Mouse (Mus musculus): ENCODE measurements around the gene Hoxd9.

The Hoxd9 gene

DNA sequence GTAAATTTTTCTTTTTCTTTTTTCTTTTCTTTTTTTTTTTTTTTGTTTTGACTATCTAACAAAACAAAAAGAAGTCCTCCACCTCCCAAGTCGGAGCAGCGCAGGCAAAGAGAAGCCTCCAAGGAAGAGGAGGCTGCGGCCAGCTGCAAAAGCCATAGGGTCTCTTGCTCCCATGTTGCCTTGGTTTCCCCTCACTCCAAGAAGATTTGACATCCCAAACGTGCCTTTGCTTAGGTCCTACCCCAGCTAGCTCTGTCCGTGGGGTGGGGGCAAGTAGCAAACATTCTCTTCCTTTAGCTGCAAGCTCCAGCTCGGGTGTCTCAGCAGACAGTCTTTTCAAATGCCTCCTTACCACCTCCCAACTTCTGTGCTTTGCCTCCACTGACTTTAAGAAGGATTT is 36.2 kb downstream of the Hoxd9 start:
- peak; percentile 66 for DNase-seq (ENCODE audit: extremely low spot score)

DNA sequence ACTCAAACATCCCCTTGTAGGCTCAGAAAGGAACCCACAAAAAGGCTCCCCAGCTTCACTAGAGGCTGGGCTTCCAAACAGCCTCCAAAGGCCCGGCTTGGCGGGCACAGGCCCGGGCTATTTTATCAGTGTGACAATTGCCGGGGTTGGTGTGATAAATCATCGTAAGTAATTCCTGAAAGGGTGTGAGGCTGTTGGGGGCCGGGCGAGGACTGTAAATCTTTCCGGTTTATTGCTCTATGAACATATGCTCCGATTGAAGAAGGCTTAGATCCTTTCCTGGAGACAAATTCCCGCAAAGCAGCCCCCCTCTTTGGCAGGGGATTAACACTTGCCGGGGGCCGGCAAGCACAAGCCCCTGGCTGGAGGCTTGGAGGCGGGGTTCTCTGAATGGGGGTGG is 36.9 kb downstream of the Hoxd9 start:
- peak; percentile 79 for DNase-seq (ENCODE audit: extremely low spot score)

DNA sequence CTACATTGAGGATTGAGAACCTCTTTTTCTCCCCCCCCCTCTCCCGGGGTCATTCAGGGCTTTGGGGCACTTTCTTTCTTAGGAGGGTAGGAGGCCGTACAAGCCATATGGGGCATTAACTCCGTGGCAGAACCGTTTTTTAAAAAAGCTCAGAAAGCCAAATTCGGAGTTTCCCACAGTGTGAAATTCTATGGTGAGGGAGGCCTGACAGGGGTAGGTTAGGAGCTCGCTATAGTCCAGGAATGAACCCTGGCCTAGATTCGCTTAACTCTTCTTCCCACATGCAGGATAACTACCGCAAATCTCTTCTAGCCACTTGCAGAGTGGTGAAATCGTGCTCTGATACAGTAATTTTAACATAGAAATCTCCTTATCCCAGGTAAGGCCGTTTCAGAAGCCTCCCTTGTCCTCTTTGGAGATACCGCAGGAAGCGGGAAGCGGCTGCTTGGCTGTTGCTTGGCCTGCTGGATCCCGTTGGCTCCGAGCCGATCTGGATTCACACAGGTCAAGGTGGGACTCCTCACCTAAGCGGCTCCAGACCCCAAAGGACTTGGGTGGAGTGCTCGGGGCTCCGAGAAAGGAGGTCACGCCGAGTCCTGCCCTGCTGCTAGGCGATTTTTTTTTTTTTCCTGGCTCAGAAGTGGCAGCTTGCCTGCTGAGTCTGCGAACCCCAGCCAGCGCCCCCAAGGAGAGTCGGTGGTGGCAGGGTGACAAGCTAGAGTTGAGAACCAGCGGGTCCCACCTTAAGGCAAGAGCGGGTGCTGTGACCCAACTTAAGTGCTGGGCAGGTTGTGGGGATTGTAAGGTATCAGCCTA is 37.7 kb downstream of the Hoxd9 start:
- DNase-seq (ENCODE audit: extremely low spot score) = no peak

DNA sequence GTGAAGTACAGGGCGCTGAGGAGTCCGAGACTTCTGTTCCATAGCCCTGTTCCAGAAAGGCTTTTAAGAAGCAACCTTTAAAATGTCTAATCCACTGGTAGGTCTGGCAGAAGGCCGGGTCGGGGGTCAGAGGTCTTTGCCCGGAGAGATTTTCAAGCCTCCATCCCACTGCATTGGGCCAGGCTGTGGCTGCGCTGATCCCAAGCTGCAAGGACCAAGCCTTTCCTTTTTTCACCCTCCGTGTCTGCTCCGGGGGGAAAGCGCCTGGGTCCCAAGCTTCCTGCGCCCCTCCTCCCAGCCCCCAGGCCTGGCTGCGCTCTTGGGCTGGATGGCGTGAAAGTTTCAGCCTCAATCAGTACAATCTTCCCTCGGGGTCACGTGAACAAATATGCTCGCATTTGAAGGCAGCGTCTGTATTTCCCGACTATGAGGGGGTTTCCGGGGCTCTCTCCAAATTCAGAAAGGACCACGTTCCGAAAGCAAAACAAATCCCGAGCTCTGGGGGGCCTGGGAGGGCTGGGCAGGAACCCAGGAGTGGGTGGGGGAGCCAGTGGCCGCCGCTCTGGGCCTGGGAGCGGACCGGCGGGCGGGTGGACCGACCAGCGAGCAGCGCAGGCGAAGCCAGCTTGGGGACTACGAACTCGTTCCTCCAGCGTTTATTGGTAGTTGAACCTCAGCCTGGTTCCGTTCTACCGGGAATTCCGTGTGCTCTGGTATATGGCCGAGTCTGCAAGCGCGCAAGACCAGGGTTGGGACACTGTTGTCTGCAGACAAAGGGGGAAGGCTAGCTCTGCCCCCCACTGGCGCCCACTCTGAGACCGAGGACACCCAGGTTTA is 38.5 kb downstream of the Hoxd9 start:
- peak; percentile 81 for DNase-seq (ENCODE audit: extremely low spot score)

DNA sequence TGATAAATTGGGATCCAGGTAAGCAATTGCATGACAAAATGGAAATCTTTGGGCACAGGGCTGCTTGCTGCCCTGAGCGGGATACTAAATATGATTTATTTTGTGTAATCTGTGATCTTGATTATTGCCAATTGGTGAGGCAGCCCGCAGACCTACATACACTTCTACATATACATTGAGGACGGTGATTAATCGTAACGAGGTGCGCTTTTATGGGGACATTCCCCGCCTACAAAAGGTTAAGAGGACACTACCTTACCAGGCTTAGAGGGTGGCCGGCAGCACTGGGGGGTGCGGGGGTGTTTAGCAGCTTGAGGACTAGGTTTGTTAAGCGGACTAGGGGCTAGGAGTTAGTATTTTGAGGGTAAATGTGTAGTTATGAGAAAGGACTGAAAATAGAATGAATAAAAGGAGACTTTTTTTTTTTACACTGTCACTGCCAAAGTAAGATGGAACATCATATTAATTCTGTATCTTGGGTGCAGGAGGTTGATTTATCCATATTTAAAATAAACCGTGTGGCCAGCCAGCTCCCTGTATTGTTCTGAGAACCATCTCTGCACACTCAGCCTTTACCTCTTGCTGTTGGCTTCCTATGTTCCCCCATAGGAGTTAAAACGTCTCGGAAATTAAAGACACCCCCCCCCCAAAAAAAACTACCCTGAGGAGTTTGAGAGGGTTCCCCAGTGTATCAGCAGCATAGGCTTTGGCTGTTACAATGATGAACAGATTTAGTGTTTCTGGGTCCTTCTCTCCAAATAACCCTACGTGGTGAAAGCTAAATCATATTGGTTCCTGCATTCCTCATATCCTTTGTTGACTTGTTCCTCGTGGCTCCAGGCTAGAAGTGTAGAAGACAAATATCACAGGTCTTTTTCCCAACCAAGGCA is 39.4 kb downstream of the Hoxd9 start:
- DNase-seq (ENCODE audit: extremely low spot score) = peak; percentile 55

DNA sequence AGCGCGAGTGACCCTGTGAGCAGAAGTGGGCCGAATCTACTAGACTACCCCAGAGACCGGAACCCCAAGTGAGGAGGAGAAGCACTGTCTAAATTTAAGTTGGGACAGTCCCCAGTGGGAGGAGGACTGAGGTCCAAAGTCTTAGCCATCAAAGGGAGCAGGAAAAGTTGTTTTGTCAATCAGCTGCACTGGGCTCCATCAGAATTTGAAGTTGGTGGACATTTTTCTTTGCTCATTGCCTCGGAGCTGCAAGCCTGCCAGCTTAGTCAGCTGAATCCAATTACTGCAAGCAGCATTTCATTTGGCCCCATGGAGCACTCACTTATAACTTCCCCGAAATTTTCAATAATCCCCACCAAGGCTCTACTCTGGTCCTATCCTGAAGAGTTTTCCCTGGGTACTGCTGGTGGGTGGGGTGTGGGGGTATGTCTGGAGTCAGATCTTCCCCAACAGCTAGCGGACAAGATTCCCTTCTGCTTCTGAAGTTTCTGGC is 40.1 kb downstream of the Hoxd9 start:
- peak; percentile 61 for DNase-seq (ENCODE audit: extremely low spot score)

DNA sequence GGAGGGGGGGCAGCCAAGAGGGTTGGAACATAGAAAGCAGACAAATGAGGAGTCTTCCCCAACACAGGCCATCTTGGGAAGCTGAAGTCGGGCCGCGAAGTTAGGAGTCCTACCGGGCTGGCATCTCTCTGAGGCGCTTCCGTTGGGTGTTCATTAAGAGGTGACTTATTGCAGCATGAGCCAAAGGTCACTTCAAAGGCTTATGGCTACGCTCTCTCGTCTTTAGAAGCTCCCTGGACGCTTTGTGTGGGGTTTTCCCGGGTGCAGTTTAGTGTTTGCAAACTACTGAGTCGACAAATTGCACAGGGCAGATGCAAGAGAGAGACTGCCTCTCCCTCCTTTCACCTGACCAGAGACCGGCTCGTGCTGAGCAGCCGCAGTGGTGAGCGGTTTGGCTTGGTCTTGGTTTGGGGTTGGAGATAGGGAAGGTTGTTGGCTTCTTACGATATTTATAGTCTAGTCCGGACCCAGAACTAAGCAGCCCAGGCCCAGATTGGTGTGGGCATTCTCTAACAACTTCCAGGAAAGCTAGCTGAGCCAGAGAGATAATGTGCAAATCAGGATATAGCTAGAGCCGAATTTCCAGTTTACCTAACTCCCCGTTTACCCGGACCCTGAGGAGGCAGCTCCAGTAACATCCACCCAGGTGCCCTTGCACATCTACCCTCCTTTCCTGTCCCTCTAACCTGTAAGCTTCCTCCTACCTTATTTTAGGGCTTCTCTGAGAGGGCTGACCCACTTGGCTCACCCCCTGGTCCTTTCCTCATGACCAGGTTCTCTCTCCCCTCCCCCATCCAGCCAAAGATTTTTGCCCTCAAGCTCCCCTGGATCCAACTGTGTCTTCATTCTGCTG is 41.3 kb downstream of the Hoxd9 start:
- peak; percentile 72 for DNase-seq (ENCODE audit: extremely low spot score)

DNA sequence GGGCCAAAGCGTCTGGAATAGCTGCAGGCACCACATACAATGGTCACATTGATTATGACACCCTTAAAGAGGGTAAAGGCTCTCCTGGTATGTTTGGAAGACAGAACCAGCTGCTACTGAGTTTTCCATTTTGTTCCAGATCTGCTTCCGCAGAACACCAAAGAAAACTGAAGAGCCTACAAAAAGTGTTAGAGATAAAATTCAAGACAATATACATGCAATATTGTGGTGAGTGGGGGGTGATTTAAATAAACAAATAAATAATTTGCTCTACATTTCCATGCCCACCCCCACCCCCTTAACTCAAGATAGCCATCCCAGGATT is 41.9 kb downstream of the Hoxd9 start:
- DNase-seq (ENCODE audit: extremely low spot score) = no peak

DNA sequence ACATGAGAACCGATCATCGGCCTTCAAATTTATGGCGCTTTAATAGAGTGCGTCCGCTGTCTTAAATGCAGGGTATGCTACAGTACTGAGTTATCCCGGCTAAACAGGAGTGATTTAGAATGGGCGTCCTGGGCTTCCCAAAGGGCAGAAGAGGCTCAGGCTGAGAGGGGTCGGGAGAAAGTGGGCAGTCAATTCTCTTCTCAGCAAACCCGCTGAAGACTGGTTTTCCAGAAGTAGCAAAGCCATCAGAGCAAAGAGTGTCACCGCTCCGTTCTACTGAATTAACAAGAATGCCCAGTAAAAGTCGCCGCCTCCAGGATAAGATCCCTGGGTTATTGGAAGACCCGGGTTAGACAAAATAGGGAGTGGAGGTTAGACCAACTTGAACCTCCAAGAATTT is 42.3 kb downstream of the Hoxd9 start:
- DNase-seq (ENCODE audit: extremely low spot score) = peak; percentile 37

DNA sequence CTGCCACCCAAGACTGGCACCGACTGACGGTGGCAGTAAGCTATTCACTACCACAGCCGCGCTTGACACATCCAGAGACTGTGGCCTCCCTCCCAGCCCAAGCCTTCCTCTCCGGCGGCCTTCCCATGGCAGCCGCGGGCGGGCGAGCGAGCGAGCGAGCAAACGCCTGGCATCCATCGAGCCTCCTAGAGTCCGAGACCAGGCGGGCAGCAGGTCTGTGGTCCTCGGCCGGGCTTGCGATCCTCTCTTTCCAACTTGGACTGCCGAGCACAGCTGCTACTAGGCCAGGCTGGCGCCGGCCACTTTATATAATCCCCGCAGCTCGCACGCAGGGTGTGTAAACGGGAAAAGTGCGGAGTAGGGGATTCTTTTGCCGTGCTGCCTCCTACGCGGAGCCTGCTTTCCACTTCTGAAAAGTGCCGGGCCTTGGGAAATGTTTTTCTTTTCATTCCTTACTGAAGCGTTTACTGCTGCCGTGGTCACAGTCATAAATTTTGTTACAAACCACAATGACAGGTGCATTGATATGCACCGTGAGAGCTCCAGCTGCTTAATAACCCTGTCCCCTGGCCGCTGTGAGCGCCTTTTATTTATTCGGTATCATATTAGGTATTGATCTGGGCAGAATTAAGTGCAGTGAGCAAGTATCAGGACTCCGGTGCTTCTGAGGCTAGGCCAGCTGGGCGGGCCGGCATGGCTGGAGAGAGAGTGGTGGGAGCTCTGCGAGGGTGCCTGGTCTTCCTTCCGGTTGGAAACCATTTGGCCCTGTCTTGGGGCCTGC is 43.0 kb downstream of the Hoxd9 start:
- DNase-seq (ENCODE audit: extremely low spot score) = peak; percentile 68

DNA sequence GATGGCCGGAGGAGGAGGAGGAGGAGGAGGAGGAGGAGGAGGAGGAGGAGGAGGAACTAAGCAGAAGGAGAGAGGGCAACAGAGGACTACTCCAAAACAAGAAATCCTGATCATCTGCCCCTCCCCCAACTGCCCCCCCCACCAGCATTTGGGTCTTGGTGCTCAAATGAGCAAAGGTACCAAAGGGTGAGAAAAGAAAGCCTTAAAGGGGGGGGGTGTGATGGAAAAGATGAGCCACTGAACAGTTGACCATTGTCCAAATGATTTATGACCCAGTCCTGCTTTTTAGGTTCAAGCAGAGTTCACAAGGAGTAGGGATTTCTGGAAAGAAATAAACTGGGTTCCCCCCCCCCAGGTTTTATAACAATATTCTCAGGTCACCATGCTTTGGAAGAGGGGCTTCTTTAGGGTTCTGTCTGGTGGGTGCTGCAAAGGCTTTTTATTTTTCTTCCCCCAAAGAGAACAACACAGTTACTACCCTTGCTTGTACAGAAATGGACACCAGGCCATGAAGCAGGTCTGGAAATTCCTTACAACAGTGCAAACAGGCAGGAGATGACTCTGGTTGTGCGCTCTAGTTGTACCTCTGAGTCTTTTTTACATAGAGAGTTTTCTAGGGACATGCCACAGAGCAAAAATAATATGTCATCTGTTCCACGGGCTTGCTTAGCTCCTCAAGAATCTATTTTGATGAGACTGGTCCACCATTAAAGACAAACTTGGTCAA is 43.9 kb downstream of the Hoxd9 start:
- peak; percentile 76 for DNase-seq (ENCODE audit: extremely low spot score)

DNA sequence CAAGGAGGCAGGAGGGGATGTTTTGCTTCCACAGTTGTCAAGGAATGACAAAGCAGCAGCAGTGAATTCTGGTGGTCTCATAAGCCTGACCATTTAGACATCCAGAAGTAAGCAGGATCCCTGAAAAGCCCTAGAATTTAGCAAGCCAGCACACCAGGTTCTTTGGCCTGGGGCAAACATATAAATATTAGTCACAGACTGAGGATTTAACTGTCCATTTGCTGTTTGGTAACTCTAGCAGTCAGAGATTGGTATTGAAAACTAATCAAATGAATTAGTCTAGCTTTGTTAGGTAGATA is 44.4 kb downstream of the Hoxd9 start:
- peak; percentile 58 for DNase-seq (ENCODE audit: extremely low spot score)

DNA sequence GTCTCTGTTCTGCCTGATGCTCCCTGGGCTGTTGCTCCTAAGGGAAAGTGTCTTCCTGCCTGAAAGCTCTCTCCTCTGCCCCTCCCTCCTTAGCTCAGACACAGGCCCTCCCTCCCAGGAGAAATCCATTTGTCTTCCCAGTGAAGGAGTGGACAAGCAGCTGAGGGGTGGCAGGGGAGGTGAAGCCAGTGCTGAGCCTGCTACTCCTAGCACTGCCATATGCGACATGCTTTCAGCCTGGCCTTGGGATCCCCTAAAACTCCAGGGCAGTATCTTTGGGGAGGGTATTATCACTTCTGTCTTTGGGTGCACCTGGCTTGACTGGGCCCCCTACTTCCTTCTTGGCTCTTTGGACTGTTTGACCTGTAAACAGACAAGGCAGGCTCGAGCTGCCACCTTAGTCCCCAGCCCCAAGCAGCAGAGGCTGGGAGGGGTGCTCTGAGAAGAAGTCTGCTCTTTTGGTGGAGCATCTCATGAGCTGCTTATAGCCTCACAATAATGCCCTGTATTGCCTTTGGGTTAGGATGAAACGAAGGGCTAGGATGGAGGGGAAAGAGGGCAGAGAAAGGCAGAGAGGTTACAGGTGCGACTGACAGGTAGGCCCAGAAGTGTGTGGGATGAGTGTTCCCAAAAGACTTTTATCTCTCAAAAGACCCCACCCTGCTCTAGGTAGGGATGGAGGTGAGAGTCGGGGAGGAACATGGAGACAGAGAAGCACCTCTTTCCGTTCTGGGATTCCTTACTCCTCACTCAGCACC is 48.2 kb downstream of the Hoxd9 start:
- peak; percentile 74 for DNase-seq (ENCODE audit: extremely low spot score)

DNA sequence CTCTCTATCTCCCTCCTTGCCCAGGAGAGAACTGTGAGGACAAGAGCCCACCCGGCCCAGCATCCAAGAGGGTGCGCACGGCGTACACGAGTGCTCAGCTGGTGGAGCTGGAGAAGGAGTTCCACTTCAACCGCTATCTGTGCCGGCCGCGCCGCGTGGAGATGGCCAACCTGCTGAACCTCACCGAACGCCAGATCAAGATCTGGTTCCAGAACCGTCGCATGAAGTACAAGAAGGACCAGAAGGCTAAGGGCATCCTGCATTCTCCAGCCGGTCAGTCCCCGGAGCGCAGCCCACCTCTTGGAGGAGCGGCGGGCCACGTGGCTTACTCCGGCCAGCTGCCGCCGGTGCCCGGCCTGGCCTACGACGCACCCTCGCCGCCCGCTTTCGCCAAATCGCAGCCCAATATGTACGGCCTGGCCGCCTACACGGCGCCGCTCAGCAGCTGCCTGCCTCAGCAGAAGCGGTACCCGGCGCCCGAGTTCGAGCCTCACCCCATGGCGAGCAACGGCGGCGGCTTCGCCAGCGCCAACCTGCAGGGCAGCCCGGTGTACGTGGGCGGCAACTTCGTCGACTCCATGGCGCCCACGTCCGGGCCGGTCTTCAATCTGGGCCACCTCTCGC is 48.9 kb downstream of the Hoxd9 start:
- DNase-seq (ENCODE audit: extremely low spot score) = peak; percentile 57

DNA sequence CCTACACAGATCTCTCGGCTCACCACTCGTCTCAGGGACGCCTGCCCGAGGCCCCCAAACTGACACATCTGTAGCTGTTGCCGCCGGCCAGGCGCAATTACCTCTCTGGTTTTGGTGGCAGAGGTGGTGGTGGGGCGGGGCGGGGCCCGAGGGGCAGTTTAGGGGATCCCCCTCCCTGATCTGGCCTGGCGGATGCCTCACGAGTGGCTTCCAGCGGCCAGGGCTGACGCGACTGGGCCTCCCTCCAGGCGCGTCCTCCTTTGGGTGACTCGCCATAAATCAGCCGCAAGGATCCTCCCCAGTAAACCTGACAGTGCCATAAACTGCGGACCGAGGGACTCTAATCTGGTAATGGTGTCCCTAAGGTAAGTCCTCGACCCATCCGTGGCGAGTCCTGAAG is 49.5 kb downstream of the Hoxd9 start:
- peak; percentile 68 for DNase-seq (ENCODE audit: extremely low spot score)

DNA sequence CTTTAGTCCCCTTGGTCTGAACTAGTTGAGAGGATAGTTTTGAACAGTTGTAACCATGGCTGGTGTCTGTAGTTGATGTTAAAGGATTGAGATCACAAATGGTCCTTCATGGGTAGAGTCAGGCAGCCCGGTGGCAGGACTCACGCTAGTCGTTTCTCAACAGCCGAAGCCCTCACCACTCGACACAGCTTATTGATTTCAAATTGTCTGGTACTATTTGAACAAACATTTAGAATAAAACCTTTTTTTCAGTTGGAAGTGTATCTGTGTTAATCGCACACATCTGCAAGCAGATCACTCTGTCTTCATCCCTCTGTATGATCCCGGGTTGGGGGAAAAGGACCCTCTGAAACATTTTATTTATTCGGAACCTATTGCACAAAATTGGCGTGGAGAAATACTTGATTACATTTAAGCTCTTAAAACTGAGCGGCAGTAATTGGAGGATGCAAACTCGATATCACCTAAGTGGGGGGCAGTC is 50.2 kb downstream of the Hoxd9 start:
- peak; percentile 59 for DNase-seq (ENCODE audit: extremely low spot score)

DNA sequence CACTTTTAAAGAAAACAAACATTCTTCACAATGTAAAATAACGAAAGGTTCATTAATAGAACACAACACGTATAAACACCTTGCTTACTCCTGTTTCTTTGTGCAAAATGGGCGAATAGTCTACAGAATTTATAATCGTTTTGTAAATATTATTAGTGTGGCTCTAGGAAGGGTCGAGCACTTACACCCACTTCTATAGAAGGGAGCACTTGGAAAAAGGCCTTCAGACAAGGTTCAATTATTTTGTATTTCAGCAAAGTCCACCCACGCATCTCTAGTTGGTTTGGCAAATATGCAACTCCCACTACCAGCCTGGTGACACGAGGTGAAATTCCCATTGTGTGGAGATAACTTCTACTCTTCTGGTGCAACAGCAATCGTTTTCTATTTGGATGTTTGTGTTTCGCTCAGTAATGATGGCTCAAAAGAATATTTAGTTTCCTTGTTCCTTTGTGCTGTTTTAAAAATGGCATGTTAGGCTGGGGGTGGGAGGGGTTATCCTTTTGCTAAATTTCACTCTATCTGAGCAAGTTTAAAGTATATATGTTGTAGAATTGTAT is 51.0 kb downstream of the Hoxd9 start:
- peak; percentile 51 for DNase-seq (ENCODE audit: extremely low spot score)
